Mouse (Mus musculus) heart, postnatal 0 days (tissue): ENCODE measurements around the gene Dusp11. TPM values are rescaled to one million over a fixed set of nuclear protein-coding genes. Genes with fewer than 3 reads are reported as not detected.
"Not testable (repeated sequence)": the region's sequence is repeated elsewhere in the genome, so short reads cannot be mapped to it uniquely, and the experiment has no call there.

Source experiments
- ATAC-seq: fragments of 200-750 bp; cut with Nextera tagmentation; 2 replicates; pipeline ENCODE4 v1.8.0; 2017; ENCODE audit warnings: low read depth, moderate number of reproducible peaks, moderate library complexity; ENCODE audit not compliant: insufficient read depth
- DNase-seq: peaks from one replicate; pipeline ENCODE4 v3.0.0-alpha.2; 2016; ENCODE audit warnings: low spot score
- H3K27ac ChIP-seq: fragments of 300-500 bp; sonication (generic); 2 replicates; pipeline ENCODE4 v1.5.1; 2014; ENCODE audit warnings: low read depth, mild to moderate bottlenecking
- H3K27me3 ChIP-seq: fragments of 300-500 bp; sonication (generic); 2 replicates; pipeline ENCODE4 v1.6.1; 2014; ENCODE audit warnings: low read length, mixed read lengths; ENCODE audit not compliant: control insufficient read depth, insufficient read depth
- H3K36me3 ChIP-seq: fragments of 300-500 bp; sonication (generic); replicated peaks from 2 replicates; pipeline ENCODE4 v1.6.1; 2014; ENCODE audit warnings: low read length, mixed read lengths; ENCODE audit not compliant: control insufficient read depth, insufficient read depth
- H3K4me1 ChIP-seq: fragments of 300-500 bp; sonication (generic); 2 replicates; pipeline ENCODE4 v1.6.1; 2014; ENCODE audit warnings: antibody characterized with exemption; ENCODE audit not compliant: control insufficient read depth, insufficient read depth
- H3K4me2 ChIP-seq: fragments of 300-500 bp; sonication (generic); 2 replicates; pipeline ENCODE4 v1.6.1; 2014; ENCODE audit warnings: low read depth, mild to moderate bottlenecking, low read length, moderate library complexity
- H3K4me3 ChIP-seq: fragments of 300-500 bp; sonication (generic); 2 replicates; pipeline ENCODE4 v1.5.1; 2014; ENCODE audit warnings: low read depth, low read length
- H3K9ac ChIP-seq: fragments of 300-500 bp; sonication (generic); replicated peaks from 2 replicates; pipeline ENCODE4 v1.6.1; 2014; ENCODE audit warnings: low read depth, low read length, mixed read lengths
- H3K9me3 ChIP-seq: fragments of 300-500 bp; sonication (generic); replicated peaks from 2 replicates; pipeline ENCODE4 v1.6.1; 2016; ENCODE audit warnings: low read length; ENCODE audit not compliant: control insufficient read depth
- CTCF ChIP-seq: IDR thresholded peaks from 2 replicates; pipeline ENCODE4 v1.5.1; 2016; ENCODE audit warnings: antibody characterized with exemption, control low read depth, low read depth
- EP300 ChIP-seq: IDR thresholded peaks from 2 replicates; pipeline ENCODE4 v1.6.1; 2016; ENCODE audit warnings: antibody characterized with exemption, low read depth
- WGBS: fragments of 180-500 bp; shearing (Covaris S2); extraction: QIAGEN DNeasy Blood & Tissue Kit; methylation state at CpG from one replicate; pipeline ENCODE4 v1.1.7; 2014; 5-methylcytosine and 5-hydroxymethylcytosine counted together
- polyA plus RNA-seq: library from polyadenylated mRNA; unstranded; fragments of >200 nt; fragmentation: Nextera tagmentation; extraction: Ambion mirVana; gene quantifications from 2 replicates; pipeline ENCODE4 v1.2.1, GENCODE M21; 2015
- total RNA-seq: library from RNA; depleted of rRNA; stranded (reverse); fragments of >200 nt; gene quantifications from 2 replicates; pipeline ENCODE4 v1.2.3, GENCODE M21; 2014; ENCODE audit warnings: low replicate concordance

The Dusp11 gene
- total and polyA plus RNA-seq, 2 experiments from 2014 or later = 27.7 to 39.1 TPM

DNA sequence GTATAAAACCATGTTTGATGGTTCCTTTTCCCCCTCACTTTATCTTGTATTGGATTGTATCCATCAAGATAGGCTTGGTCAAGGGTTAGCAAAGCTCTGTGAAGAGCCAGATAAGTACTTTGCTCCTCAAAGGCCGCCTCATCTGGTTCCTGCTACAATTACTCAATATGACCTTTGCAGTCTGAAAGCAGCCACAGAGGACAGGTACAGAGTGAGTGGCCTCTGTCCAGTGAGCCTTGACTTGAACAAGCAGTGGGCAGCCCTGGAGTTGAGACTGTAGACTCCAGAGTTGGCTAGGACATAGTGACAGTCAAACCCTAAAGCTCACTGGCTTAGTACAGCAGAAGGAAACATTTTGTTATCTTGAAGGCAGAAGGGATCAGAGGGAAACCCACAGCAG lies 32.2 kb downstream of the Dusp11 start:
- 62% methylated on average over 1 of the region's 1 CpGs for WGBS
- Histone ChIP-seq H3K9me3 (no peaks in the 10 kb centered on the region), H3K4me3 (no peak overlapping the region), H3K4me1 (no peaks in the 10 kb centered on the region), H3K4me2 (no peak overlapping the region), H3K27me3 (no peaks in the 10 kb centered on the region), H3K9ac (no peak overlapping the region), H3K27ac (no peak overlapping the region), H3K36me3 (peaks cover 47% of the 10 kb centered on the region)
- no peak for ATAC-seq
- no peak for DNase-seq
- TF ChIP-seq CTCF (no peak), EP300 (no peak)

DNA sequence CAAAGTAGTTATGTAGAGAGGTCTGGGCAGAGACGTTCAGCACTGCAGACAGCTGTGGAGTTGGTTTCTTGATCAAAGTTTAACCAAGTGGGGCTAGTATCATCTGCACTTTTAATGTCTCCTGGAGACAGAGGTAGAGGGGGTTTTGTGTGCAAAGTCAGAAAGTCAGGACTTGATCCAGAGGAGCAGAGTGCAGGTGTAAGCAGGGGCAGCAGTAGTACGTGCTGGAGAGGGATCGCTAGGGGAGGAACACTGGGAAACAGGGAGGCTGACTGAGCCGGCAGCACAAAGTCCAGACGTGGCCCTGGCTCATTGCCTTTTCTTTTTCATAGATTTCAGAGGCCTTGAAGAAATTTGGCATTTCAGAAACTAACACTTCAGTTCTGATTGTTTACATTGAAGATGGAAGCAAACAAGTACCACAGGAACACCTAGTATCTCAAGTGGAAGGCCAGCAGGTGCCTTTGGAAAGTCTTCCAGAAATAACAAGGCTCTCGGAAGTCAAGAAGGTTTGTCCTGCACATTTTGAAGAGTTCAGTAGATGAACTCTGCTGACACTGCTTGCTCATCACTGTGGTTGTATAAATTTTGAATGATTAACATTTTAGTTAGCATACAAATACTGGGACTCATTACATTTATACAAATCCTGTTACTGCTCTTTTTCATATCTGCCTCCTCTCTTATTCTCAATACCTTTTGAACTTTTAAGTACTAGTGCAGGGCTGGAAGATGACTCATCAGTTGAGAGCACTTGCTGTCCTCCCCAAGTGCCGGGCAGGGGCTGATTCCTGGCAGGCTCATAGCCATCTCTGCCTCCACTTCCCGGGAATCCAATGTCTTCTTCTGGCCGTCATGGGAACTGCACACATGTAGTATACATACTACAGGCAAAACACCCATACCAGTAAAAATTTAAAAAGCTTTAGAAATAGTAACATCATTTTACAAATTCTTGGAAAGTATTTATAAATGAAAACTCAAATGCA lies 33.7 kb downstream of the Dusp11 start:
- H3K4me3 ChIP-seq = no peak overlapping the region
- ATAC-seq (no peak), DNase-seq (no peak)
- no peak overlapping the region for H3K27ac ChIP-seq
- TF ChIP-seq EP300 (no peak), CTCF (no peak)
- H3K36me3 ChIP-seq = peaks cover 56% of the 10 kb centered on the region
- H3K4me2 ChIP-seq = no peak overlapping the region
- H3K9ac ChIP-seq = no peak overlapping the region
- H3K27me3 ChIP-seq = no peaks in the 10 kb centered on the region
- no peaks in the 10 kb centered on the region for H3K4me1 ChIP-seq
- WGBS = 84% methylated on average over 9 of the region's 9 CpGs
- no peaks in the 10 kb centered on the region for H3K9me3 ChIP-seq

DNA sequence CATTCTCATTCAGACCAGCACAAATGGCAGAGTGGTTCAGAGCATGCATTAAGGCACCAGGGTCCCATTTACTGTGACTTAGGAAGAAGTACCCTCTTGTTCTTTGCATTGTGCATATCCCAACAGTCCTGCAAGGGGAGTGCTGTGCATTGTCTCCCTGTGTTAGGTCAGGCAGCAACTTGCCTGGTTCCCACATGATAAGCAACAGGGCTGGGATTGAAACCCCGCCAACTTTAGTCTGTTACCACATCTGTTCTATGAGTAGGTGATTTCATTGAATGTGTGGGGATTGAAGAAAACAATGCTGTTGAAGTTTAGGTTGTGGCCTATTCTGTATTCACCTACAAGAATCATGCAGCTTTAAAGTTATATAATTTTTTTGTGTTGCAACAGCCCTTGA lies 34.8 kb downstream of the Dusp11 start:
- Histone ChIP-seq H3K9ac (no peak overlapping the region), H3K27ac (no peak overlapping the region), H3K36me3 (peaks cover 65% of the 10 kb centered on the region), H3K4me2 (no peak overlapping the region), H3K4me1 (no peaks in the 10 kb centered on the region), H3K27me3 (no peaks in the 10 kb centered on the region), H3K9me3 (no peaks in the 10 kb centered on the region), H3K4me3 (no peak overlapping the region)
- WGBS = 71% methylated on average over 1 of the region's 1 CpGs
- TF ChIP-seq EP300 (no peak), CTCF (no peak)
- DNase-seq (no peak), ATAC-seq (no peak)

DNA sequence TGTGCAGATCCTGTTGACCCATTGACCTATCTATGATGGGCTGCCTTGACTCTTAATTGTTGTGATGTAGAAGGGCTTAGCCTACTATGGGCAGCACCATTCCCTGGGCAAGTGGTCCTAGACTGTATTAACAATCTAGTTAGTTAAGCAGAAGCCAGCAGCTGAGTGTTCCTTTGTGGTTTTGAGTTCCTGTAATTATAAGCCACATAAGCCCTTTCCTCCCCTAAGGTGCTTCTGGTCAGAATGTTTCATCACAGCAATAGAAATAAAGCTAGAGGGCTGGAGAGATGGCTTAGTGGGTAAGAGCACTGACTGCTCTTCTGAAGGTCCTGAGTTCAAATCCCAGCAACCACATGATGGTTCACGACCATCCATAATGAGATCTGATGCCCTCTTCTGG lies 37.8 kb downstream of the Dusp11 start:
- TF ChIP-seq CTCF = no peak
- no peak for TF ChIP-seq EP300
- ATAC-seq (no peak), DNase-seq (no peak)
- Histone ChIP-seq H3K9me3 (no peaks in the 10 kb centered on the region), H3K27me3 (no peaks in the 10 kb centered on the region), H3K4me1 (no peaks in the 10 kb centered on the region), H3K27ac (no peak overlapping the region), H3K4me2 (no peak overlapping the region), H3K4me3 (no peak overlapping the region), H3K9ac (no peak overlapping the region), H3K36me3 (peaks cover 59% of the 10 kb centered on the region)
- WGBS = 83% methylated on average over 1 of the region's 1 CpGs

DNA sequence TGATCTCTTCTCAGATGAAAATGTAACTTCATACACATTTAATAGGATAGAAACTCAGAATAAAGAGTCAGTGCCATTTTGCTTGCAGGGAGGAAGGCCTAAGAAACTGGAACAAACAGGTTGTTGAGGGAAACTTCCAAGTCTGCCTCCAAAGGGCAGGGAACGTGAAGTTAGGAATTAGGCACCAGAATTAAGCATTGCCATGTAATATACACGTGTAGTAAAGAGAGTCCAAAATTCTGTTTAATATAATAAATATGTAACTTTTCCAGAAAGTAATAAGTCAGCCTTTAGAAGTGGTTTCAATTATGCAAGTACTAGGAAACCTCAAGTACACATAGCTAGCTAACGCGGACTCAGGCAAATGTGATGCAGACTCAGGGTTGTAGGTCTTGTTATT lies 42.1 kb downstream of the Dusp11 start:
- H3K4me3 ChIP-seq = no peak overlapping the region
- TF ChIP-seq CTCF (no peak), EP300 (no peak)
- ATAC-seq (no peak), DNase-seq (no peak)
- no peak overlapping the region for H3K27ac ChIP-seq
- H3K36me3 ChIP-seq = peaks cover 23% of the 10 kb centered on the region
- H3K4me2 ChIP-seq = no peak overlapping the region
- WGBS = 94% methylated on average over 4 of the region's 4 CpGs
- H3K9me3 ChIP-seq = no peaks in the 10 kb centered on the region
- H3K9ac ChIP-seq = no peak overlapping the region
- peaks cover 12% of the 10 kb centered on the region; the same call in 1 of the 2 replicates for H3K4me1 ChIP-seq
- H3K27me3 ChIP-seq = no peaks in the 10 kb centered on the region

DNA sequence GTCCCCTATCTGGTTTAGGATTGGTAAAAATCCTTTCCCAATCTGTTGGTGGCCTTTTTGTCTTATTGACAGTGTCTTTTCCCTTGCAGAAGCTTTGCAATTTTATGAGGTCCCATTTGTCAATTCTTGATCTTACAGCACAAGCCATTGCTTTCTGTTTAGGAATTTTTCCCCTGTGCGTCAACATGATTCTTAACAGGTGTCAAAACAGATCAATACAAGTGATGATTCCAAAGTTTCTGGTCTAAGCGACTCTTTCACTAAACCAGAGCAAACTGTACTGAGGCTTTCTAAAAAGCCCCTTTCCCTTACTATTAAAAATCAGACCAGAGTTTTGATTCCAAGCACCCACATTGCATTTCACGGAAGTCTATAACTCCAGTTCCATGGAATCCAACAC lies 43.1 kb downstream of the Dusp11 start:
- H3K27me3 ChIP-seq, H3K4me2 ChIP-seq, ATAC-seq, H3K4me3 ChIP-seq, DNase-seq, H3K9ac ChIP-seq, H3K9me3 ChIP-seq, H3K27ac ChIP-seq: not testable (repeated sequence)
- Histone ChIP-seq H3K36me3 (peaks cover 16% of the 10 kb centered on the region), H3K4me1 (peaks cover 12% of the 10 kb centered on the region; the same call in 1 of the 2 replicates)
- whole genome bisulfite sequencing = 89% methylated on average over 3 of the region's 3 CpGs
